Comparison of ENCODE assay signal across 9 mouse cellular contexts in the genomic region with DNA sequence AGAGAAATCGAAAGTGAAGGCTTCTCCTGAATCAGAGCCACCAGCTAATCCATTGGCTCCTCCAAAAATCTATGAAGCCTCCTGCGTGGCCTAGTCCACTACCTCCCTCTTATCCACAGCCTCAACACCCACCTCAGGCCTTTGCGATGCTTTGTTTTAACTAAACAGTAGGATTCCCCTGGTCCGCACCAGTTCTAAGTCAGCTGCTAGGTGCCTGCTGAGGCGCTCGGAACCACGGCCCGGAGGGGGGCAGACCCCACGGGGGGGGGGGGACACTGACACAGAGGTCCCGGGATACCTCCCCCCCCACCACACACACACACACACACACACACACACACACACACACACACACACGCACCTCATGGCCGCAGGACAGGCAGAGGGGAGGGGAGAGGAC.
DNase-seq lines count a peak whose midpoint lies in the region; ATAC-seq and TF ChIP-seq lines count a peak whose summit lies in the region.
"Had no signal": no experiment of that assay in that cellular context is flagged by ENCODE, and none has a peak within 500 bp of the region (broad histone marks: within the 10 kb centered on the region; RNA-seq: fewer than 3 reads in every experiment).

No protein-coding gene starts in this region.

- no peak for ATAC-seq in midbrain, embryonic 15.5 days (replicated peaks)
- ATAC-seq in hindbrain, postnatal 0 days, result peak; percentile 81
- ATAC-seq in midbrain, embryonic 13.5 days, result peak; percentile 80

- H3K36me3 ChIP-seq in midbrain, embryonic 10.5 days, result no peaks in the 10 kb centered on the region
- no peaks in the 10 kb centered on the region for H3K36me3 ChIP-seq in midbrain, embryonic 15.5 days (replicated peaks)
- H3K36me3 ChIP-seq in hindbrain, postnatal 0 days (ENCODE audit: insufficient read depth, low read length), result no peaks in the 10 kb centered on the region
- H3K36me3 ChIP-seq in midbrain, embryonic 13.5 days, result no peaks in the 10 kb centered on the region

- no peaks in the 10 kb centered on the region for H3K4me1 ChIP-seq in midbrain, embryonic 10.5 days
- H3K4me1 ChIP-seq in midbrain, embryonic 15.5 days, result no peaks in the 10 kb centered on the region
- H3K4me1 ChIP-seq in hindbrain, postnatal 0 days (ENCODE audit: insufficient read depth, low read length), result no peaks in the 10 kb centered on the region
- no peaks in the 10 kb centered on the region for H3K4me1 ChIP-seq in midbrain, embryonic 13.5 days (replicated peaks)

- no peak overlapping the region for H3K4me3 ChIP-seq in midbrain, embryonic 10.5 days
- H3K4me3 ChIP-seq in midbrain, embryonic 15.5 days, result no peak overlapping the region
- H3K4me3 ChIP-seq in hindbrain, postnatal 0 days (ENCODE audit: low read length), result no peak overlapping the region
- H3K4me3 ChIP-seq in midbrain, embryonic 13.5 days (replicated peaks), result no peak overlapping the region
- H3K4me3 ChIP-seq: erythroblast, embryonic 14.5 days had no signal

- peaks cover 22% of the 10 kb centered on the region; the same call in 1 of the 2 replicates for H3K9me3 ChIP-seq in midbrain, embryonic 10.5 days (replicated peaks)
- no peaks in the 10 kb centered on the region for H3K9me3 ChIP-seq in midbrain, embryonic 15.5 days
- no peaks in the 10 kb centered on the region for H3K9me3 ChIP-seq in hindbrain, postnatal 0 days (ENCODE audit: low read length)
- H3K9me3 ChIP-seq in midbrain, embryonic 13.5 days, result no peaks in the 10 kb centered on the region

- no peak overlapping the region for H3K27ac ChIP-seq in midbrain, embryonic 10.5 days (replicated peaks)
- H3K27ac ChIP-seq in midbrain, embryonic 15.5 days, result no peak overlapping the region
- no peak overlapping the region for H3K27ac ChIP-seq in hindbrain, postnatal 0 days
- no peak overlapping the region for H3K27ac ChIP-seq in midbrain, embryonic 13.5 days

- TF ChIP-seq CTCF in hindbrain, postnatal 0 days (IDR thresholded peaks at IDR 0.05; ENCODE audit: low read depth), result no peak

- H3K9ac ChIP-seq in midbrain, embryonic 15.5 days, result no peak overlapping the region
- no peak overlapping the region for H3K9ac ChIP-seq in hindbrain, postnatal 0 days (replicated peaks; ENCODE audit: low read length)
- no peak overlapping the region for H3K9ac ChIP-seq in midbrain, embryonic 13.5 days (replicated peaks)

- WGBS in midbrain, embryonic 10.5 days, result 87% methylated on average over 12 of the region's 12 CpGs
- 81% methylated on average over 9 of the region's 12 CpGs for WGBS in midbrain, embryonic 15.5 days
- WGBS in hindbrain, postnatal 0 days, result 73% methylated on average over 9 of the region's 12 CpGs
- WGBS in midbrain, embryonic 13.5 days, result 79% methylated on average over 10 of the region's 12 CpGs

- no peaks in the 10 kb centered on the region for H3K27me3 ChIP-seq in midbrain, embryonic 10.5 days (ENCODE audit: low read depth, poor library complexity, severe bottlenecking)
- no peaks in the 10 kb centered on the region for H3K27me3 ChIP-seq in midbrain, embryonic 15.5 days (replicated peaks)
- no peaks in the 10 kb centered on the region for H3K27me3 ChIP-seq in hindbrain, postnatal 0 days (ENCODE audit: insufficient read depth, low read length)
- no peaks in the 10 kb centered on the region for H3K27me3 ChIP-seq in midbrain, embryonic 13.5 days

- peak; percentile 42 to 45 for DNase-seq in cerebellum, postnatal 10 days
- no peak for DNase-seq in cerebellum, postnatal 4 days (ENCODE audit: low spot score in 2 of 2)
- DNase-seq in midbrain, embryonic 10.5 days (ENCODE audit: low spot score), result peak; percentile 24
- DNase-seq in hindbrain, postnatal 0 days (ENCODE audit: low spot score), result no peak
- DNase-seq in layer of hippocampus, postnatal 10 days (ENCODE audit: low spot score in 2 of 2), result no peak
- no peak for DNase-seq in MN1 (ENCODE audit: low spot score)

- H3K4me2 ChIP-seq in midbrain, embryonic 15.5 days, result no peak overlapping the region
- no peak overlapping the region for H3K4me2 ChIP-seq in hindbrain, postnatal 0 days (ENCODE audit: low read depth, low read length)
- no peak overlapping the region for H3K4me2 ChIP-seq in midbrain, embryonic 13.5 days (replicated peaks)

Comparison
In these comparisons a context has a peak if more than half of its experiments do, and no peak if none do; other contexts are left out.
1. DNase-seq: peak in cerebellum, postnatal 10 days (2 of 2) and midbrain, embryonic 10.5 days (single experiment); none in cerebellum, postnatal 4 days (0 of 2), hindbrain, postnatal 0 days (single experiment), layer of hippocampus, postnatal 10 days (0 of 2) and MN1 (single experiment).